Mouse (Mus musculus) NIH3T3 (cell line): Measurements from ENCODE around the gene Tgfbr3.

Experiments used
- DNase-seq: peaks from one replicate; pipeline ENCODE4 v3.0.0-alpha.2; 2012; ENCODE audit warnings: low read depth

The Tgfbr3 gene

DNA sequence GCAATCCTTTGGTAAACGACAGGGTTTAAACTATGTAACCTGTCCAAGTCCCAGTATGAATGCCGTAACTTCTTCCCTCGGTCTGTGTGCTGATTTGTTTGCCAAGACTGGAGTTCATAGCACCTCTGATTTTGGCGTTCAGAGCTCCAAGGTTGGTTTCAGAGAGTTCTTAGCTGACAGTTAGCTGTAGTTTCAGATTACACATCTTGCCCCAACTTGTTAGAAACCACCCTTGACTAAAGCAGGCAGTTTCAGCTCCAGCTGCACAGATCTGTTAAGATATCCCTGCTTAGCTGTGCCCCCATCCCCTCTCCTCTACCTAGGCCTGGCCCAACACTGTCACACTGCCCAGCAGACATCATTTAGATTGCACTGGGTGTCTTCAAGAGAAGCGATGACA, 81.5 kb downstream of the Tgfbr3 start:
- DNase-seq: no peak

DNA sequence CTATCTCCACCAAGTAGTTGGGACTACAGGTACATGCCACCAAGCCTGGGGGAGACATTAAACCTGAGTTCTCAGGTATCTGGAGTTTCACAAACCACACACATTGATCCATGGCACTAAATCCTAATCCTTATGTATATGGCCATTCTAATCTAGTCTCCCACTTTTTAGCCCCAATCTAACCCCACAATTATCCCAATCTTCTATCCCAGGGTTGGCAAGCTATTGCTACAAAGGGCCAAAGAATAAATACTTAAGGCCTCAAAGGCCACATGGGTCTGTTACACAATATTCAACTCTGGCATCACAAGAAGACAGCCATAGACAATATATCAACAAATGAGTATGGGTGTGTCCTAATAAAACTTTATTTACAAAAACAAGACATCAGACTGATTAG, 85.1 kb downstream of the Tgfbr3 start:
- DNase-seq: no peak

GRCm38 (mm10) chr5:107202801-107203559, 86.4 kb downstream of the Tgfbr3 start:
- no peak for DNase-seq

DNA sequence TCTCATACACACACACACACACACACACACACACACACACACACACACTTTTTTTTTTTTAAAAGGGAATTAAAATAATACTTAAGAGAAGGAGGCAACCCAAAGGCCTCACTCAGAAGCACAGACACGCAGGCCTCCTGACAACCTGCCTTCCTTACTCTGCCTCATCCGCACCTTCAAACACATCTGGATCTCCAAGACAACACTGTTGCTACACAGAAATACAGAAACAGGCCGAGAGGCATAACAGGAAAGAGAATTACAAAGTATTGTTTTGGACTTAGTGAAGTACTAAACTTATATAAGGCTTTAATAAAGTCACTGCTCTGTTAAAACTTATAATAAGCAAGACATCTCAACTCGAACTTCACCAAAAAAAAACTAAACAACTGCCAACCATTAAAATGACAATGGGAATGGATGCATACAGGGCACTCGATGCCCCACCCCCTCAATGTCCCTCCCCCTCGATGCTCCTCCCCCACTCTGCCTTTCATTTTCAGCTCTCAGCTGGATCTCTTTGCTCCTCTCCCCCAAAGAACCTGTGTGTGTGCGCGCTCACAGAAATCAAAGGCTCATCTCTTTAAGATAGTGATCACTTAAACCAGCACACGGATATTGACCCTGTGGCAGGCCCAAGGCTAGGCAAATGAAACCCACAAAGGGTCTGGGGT, 87.8 kb downstream of the Tgfbr3 start:
- DNase-seq: peak; percentile 38

DNA sequence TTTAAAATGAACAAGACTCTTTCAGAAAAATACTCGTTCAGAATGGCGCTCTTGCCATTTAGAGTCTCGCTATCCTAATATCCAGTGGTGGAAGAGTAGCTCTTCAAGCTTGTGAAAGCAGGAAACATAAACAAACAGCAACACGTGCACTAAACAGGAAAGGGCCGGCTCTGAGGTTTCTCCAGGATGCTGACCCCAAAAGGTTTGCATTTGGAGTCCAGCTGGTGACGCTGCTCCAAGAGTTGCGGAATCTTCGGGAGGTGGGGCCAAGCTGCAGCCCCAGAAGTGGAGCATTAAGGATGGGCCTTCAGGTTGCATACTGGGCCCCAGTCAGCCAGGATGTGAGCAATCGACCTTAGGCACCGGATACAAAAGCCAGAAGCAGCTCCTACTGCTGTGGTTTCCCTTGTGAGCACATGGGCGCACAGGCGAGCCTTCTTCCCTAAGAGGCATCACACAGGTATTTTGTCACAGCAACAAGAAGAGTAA, 88.5 kb downstream of the Tgfbr3 start:
- DNase-seq: peak; percentile 93

DNA sequence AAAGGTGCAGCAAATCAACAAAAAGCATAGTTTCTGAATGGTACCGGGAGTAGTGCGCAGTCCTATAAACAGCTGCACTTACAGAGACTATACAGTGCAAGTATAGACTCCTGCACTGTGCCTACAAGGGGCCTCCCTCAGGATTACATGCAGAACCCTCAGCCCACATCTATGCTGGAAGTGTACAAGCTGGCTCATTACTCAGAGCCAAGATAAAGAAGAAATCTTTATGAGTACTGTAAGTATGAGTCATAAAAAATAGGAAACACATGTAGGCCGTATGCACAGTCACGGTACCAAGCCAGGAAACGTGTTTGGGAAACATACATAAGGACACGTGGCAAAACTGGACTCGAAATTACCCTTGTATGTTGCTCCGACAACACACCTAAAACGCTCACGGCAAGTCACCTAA, 89.2 kb downstream of the Tgfbr3 start:
- DNase-seq: peak; percentile 90

- DNase-seq: peak; percentile 95
These were observed 93.6 kb downstream of the Tgfbr3 start for GRCm38 (mm10) chr5:107195751-107196395.

- no peak for DNase-seq
These were observed 96.3 kb downstream of the Tgfbr3 start for GRCm38 (mm10) chr5:107193160-107193559.

- DNase-seq: no peak
These were observed 97.1 kb downstream of the Tgfbr3 start for GRCm38 (mm10) chr5:107192372-107192771.

DNA sequence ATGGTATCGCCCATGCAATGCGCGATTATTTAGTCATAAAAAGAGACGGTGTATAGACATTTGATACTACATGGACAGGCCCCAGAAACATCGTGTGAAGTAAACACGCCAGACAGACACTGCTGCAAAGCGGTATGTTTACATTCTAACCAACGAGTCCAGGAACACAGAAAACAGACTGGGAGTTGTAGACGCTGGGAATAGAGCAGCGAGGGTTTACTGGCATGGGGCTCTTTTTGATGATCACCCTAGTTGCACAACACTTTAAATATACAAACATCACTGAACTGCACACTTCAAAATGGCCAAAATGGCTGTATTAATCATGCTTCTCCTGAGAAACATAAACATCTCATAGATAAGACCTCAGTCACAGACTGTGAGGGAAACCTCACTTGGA, 100.9 kb downstream of the Tgfbr3 start:
- no peak for DNase-seq

DNA sequence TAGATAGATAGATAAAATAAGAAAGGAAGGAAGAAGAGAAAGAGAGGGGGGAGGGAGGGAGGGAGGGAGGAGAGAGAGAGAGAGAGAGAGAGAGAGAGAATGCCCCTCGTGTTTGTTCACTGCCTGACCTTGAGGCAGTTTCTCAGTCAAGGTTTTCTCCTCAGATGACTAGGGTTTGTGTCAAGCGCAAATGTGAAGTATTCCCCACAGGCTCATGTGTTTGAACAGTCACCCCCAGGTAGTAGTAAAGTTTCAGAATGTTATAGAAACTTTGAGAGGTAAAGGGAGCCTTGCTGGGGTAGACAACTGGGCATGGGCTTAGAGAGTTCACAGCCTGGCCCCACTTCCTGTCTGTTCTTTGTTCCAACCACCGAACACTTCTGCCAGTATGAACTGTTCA, 103.2 kb downstream of the Tgfbr3 start:
- no peak for DNase-seq

GRCm38 (mm10) chr5:107184158-107184883, 105.1 kb downstream of the Tgfbr3 start:
- DNase-seq: no peak

- DNase-seq: no peak
These were observed 105.9 kb downstream of the Tgfbr3 start for GRCm38 (mm10) chr5:107183537-107183936.

DNA sequence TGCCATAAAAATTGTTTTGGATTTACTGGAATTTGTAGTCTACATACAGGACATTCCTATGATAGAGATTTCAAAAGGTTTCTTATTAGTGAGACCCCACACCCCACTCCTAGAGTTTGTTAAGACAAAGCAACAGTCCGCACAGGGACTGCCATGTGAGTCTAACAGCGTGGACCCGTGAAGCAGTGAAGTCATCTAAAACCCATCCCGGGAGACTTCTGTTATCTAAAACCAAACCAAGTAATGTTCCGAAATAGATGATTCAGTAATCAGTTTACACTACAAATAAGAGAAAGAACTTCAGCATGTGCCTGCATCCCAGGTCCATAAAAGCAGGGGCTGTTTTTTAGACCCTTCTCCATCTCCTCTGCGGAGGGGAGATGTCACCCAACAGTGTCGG, 106.7 kb downstream of the Tgfbr3 start:
- no peak for DNase-seq

DNA sequence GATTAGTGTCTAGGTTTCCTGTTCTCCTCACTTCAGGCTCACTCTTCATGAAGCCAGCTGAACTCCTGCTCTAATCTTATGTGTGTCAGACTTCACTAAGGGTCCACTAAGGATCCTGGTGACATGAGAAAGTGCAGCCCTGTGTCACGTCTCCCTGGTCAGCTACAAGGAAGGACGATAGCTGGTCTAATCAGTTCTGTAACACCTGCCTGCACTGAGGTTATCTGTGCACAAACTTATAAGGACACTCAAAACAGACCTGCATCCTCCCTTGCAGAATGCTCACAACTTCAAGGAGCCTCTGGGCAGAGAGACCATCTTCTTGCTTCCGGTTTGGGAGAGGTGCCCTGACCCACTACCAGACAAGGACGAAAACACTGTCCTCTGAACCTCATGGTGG, 107.6 kb downstream of the Tgfbr3 start:
- no peak for DNase-seq

DNA sequence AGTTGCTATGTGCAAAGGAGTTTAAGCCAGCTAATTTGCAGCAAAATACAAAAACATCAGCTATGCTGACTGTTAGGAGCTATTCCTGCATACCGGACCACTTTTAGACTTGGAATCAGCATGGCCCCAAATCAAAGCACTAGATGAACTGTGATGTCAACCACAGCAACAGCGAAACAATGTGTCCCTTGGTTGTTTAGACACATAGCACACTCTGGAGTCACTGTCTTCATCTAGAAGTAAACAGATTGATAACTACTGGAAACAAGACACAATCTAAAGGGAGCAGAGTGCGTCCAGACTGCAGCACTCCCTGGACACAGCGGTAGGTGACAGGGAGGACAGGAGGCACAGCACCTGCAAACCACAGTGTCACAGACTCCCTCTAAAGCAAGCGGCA, 110.2 kb downstream of the Tgfbr3 start:
- DNase-seq: no peak

GRCm38 (mm10) chr5:107177791-107178190, 111.6 kb downstream of the Tgfbr3 start:
- DNase-seq: no peak

DNA sequence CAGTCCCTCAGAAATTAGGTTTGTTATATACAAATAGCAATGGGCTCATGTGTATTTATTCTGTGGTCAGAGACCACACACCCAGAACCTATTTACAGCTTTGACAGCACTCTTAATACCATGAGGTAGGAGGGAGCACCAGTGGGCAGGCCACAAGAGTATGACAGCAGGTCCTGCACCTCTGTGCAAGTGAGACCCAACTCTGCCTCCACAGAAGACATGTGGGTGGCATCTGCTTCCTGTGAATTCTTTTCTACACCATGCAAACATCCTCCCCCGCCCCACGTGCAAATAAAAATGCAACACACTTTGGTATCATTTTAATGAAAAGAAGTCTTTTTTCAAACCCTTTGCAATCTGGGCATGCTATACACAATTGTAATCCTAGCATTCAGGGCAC, 112.2 kb downstream of the Tgfbr3 start:
- no peak for DNase-seq

DNA sequence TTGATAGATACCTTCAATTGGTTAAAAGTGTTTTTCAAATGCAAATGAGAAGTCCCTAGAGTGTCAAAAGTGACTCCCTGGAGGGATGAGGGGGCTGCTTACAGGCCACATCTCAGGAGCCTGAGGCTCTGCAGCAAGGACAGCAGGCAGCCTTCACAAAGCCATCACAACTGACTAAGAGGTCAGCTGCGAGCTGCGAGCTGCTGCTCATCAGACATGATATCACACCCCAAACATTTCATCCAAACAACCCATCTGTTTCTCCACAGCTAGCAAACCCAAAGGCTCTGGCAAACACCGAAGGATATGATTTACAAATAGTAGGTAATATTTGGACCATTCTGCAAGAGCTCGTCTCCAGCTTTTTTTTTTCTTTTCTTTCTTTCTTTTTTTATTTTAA, 112.6 kb downstream of the Tgfbr3 start:
- no peak for DNase-seq

DNA sequence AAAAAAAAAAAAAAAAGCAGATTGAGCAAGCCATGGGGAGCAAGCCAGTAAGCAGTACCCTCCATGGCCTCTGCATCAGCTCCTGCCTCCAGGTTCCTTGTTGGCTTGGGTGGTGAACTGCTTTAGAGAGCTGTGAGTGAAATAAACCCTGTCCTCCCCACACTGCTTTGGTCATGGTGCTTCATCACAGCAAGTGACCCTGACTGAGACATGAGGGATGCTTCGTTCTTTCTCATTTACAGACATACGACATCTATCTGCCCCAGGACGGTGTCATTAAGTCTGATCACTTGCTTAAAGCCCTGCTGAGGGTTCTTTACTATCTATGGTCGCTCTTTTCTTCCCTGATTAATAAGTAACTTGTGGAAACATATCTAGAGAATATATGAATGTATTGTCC, 113.2 kb downstream of the Tgfbr3 start:
- DNase-seq: no peak

- DNase-seq: no peak
These were observed 115.2 kb downstream of the Tgfbr3 start for GRCm38 (mm10) chr5:107174188-107174587.

DNA sequence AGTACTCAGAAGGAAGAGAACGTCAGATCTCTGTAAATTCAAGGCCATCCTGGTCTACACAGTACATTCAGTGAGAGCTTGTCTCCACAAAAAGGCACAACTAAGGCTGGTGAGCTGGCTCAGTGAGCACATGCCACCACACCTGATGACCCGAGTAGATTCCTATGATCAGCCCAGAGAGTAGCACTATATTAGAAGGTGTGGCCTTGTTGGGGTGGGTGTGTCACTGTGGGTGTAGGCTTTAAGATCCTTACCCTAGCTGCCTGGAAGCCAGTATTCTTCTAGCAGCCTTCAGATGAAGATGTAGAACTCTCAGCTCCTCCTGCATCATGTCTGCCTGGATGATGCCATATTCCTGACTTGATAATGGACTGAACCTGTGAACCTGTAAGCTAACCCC, 115.9 kb downstream of the Tgfbr3 start:
- no peak for DNase-seq
